Mouse (Mus musculus) monocyte, adult 2 months (primary cell): Measurements from ENCODE around the gene Adam12.

ENCODE experiments used
- DNase-seq, 2 experiments: peaks; one replicate each; pipeline ENCODE4 v3.0.0; 2022; ENCODE audit warnings: low spot score in 2 of 2, low read depth in 1 of 2

Adam12 gene

DNA sequence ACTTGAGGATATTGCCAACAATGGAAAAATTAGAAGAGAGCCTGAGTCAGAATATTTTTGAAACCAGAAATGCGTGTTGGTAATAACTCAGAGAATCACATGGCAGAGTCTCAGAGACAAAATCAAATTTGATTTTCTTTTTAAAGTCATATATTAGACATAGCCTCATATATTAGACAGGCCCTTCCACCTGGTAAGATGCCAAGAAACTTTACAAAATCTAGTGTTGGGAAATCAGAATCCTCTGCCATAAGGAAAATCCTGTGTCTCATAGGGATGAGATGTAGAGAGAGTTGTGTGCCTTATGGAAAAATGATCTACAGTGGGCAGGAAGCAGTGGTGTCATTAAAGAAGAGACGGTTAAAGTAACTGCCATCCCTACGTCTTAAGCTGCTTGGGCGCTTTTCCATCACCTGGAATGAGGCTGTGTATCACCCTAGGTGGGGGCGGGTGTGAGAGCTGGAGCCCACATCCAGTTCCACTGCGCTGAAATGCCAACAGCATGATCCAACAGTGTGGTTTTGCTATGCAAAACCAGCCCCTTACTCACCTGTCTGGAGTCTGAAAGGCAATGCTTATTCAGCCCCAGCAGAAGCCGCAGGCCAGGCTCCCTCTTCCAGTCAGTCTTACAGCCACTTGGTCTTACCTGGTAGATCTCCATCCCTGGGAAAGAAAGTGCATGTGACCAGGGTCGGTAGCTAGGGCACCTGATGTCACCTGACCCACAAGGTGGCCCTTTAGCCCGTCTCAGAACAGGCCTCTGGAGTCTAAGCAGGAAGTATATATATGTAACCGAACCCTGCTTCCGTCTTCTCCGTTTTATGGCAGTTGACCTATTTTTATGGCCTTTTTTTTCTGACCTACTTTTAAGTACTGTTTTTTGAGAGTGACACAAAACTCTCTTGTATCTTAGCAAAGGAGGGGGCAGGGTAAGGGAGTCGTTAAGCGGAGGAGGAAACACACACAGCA, at the start of gene Adam12:
Adam12 (minus strand) TSS at position 769 of the 969 bp plus-strand sequence.
- no peak for DNase-seq

DNA sequence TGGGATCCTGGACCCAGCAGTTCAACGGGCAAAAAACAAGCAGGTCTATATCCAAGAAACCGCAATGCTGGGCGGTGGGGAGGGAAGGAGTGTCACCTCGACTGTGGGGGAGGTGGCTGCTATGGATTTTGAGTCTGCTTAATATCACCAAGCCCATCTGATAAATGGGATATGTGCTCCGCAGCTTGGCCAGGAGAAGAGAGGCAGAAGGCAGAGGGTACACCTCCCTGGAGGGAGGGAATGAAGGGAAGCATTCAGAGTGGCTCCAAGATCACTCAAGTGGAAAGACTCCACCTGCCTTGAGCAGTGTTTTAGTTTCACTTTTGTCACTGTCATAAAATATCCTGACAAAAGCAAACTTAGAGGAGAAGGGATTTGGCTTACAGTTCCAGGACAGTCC, 41.0 kb upstream of the Adam12 start:
- no peak for DNase-seq

DNA sequence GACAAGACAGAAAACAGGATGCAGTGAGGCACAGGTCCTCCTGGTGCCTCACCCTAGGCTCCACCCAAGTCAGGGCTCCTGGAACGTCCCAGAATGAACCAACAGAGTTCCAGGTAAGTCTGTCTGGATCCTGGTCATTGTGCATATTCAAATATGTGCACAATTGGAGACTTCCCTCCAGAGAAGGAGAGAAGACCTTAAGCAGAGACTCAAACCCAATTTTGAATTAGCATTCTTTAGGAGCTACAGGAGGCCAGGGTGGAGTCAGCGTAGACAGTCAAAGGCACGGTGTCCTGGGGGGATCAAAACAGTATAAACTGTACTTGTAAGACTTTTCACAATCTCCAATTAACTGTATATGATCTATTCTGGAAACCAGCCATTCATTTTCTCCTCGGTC, 40.5 kb upstream of the Adam12 start:
- DNase-seq = no peak

DNA sequence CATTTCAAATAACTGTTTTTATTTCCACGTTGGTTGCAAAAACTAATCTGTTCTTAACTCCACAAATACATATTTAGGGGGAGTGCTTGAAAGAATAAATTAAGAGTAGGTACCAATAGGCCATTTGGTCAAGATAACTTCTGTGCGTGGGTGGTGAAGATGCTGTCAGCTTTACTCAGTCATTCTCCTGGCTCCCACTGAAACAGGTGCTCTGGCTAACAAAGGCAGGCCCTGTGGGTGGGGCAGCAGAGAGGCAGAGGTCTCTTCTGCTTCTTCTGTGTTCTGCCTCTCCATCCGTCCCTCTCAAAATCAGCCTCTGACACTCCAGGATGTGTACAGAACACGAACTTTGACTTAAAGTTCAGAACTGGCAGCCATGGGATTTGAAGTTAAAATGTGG, 33.8 kb upstream of the Adam12 start:
- no peak for DNase-seq

DNA sequence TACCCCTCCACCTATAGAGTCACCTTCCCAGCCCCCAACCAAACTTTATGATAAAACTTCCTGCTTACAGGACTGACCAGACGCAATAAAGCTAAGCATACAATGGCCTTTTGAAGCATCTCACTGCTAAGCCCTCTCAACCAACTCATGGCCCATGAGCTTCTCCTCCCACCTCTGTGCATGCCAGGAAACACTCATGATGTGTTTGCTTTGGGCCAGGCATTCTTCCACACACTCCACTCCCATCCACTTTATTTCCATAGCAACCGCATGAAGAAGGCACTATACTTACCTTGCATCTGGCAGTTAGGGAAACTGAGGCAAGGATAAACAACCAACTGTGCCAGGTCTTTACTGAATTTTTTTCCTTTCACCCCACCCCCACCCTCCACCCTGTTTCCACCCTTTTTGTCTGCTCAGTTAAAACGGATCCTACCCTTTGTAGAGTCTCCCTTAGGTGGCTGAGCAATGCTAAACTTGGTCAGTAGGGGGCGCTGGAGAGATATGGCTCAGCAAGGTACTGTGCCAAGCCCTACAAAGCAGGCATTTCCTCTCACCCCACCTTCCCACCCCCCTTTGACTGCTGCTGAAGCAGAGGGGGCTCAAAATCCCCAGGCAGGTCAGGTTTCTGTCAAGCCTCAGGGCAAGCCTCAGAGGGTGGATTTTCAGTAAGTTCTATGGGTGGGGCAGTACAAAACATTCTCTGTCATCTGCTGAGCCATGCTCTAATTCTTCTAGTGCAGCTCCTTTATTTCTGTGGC, 31.4 kb upstream of the Adam12 start:
- no peak for DNase-seq

DNA sequence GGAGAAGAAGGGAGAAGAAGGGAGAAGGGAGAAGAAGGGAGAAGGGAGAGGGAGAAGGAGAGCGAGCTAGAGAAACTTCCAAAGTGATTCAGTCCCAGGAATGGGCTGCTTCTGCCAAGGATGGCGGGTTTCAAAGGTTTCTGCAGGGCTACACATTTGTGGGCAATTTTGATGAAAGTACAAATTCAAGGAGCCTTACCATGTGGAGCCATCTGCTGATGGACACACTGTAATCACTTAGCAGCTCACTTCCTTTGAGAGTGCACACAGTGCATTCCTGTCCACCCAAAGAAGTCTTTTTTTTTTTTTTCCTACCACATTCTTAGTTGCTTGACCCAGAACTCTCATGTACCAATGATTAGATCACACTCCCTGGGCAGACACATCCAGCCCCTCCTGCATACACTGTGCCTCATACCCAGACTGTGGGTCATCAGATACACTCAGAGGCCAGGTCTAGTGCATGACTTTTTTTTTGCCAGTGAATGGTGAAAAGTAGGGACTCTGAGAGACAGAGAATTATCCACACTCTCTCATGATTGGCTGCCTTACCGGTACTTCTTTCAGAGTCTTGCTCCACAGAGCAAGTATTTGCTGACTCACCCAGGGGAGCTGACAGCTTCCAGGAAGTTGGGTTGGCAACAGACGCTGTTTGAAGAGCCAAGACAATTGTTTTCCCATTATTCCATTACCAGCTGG, 29.2 kb upstream of the Adam12 start:
- no peak for DNase-seq

DNA sequence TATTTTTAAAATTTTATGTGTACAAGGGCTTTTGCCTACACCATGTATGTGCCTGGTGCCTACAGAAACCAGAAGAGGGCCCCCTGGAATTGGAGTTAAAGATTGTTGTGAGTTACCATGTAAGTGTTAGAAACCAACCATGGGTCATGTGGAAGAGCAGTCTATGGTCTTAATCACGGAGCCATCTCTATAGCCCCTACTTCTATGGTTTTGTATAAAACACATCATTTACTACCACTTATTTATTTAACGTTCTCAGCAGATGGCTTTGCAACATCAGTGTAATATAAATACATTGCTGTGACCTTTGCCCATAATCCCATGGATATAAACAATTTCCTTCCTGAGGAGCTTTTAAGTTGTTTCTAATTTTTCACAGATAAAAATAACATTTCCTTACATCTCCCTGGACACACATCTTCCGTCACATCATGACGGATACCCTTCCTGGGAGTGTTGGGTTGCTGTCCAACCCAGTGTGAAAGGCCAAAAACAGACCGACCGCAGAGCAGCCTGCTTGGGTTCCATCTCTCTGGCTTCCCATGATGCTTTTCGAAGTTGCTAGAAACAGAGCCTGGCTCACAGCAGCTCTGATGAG, 18.4 kb upstream of the Adam12 start:
- no peak for DNase-seq

DNA sequence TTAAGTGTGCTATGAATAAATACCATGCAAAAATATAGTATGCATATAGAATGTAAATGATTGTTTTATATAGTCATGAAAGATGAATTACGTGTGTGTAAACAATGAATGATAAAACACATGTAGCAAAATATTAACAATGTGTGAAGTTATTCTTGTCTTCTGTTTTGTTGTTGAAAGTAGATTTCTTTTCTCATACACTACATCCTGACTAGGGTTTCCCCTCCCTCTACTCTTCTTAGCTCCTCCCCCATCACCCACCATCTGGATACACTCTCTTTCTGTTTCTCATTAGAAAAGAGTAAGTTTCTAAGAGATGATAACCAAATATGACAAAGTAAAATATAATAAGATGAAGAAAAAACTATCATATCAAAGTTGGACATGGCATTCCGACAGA, 16.1 kb upstream of the Adam12 start:
- DNase-seq = no peak

DNA sequence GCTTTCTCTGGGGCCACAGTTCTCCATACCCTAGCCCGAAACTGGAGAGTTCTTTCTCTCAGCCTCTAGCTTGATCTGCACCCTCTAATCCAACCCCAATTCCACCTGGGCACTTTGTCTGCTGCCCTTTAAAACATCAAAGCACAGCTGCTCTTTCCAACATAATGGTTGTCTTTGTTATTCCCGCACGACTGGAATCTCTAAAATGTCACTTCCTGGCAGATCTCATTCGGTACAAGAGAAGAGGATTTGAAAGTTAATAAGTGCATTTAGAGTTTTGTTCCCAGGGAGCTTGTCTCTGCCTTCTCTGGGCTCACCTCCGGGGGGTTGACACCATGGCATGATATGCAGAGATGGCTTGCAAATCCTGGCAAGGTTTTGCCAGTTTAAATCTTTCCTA, 14.7 kb upstream of the Adam12 start:
- no peak for DNase-seq

DNA sequence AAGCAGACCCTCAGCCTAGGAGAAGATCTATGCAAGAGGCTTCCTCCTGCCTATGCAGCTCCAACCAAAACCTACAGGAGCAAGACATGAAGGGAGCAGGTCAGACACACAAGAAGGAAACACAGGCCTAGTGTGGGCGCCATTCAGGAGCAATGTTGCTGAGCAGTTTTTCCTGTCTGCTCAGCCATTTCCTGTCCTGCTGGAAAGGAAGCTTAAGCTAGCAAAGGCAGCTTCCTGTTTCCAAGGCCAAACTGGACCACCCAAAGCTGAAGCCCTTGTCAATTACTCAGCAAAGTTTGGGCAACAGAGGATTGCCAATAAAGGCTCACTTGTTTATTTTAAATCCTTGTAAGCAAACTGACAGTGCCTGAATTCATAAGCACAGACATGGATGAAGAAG, 10.8 kb upstream of the Adam12 start:
- DNase-seq = no peak

DNA sequence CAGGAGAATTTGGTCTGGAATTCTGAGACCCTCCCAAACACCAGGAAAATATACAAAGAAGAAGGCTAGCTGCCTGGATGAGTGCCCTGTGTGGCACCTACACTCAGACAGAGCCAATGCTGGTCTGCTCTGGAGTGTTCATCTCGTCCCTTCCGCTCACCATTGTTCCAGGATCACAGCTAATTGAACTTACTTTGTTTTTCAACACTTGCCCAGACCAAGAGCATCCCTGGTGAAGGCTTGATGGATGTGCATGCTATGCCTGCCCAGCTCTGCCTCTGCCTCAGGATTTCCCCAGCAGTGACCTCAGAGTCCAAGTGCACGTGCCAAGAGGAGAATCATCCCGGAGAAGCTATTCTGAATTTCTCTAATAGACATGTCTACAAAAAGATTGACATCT, 9.3 kb upstream of the Adam12 start:
- DNase-seq = no peak

DNA sequence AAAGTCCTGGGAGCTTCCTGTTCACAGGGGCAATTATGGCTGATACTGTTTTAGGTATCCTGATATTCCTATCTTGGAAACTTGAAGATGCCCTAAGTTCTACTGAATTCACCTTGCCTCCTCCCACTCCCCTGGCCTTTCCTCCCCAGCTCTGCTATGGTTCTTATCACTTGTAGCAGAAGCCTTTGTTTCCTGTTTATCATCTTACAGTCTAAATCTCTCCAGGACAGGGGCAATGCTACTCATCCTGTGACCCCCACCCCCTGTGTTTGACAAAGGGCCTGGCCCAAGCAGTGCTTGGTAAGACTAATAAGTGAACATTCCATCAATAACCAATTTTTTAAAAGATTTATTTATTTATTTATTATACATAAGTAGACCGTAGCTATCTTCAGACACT, 8.6 kb upstream of the Adam12 start:
- DNase-seq = no peak

DNA sequence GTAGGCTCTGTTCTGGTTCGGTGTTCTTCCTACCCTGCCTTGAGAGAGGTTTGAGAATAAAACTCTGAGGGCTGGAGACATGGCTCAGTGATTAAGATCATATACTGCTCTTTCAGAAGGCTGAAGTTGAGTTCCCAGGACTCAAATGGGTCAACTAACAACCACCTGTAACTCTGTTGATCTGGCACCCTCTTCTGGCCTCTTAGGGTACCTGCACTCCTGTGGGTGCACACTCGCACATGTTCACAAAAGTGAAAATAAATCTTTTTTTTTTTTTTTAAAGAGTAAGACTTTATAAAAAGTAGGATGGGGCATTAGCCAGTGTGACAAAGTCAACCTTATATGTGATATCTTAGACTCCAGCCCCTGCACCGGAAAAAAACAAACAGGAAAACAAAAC, 6.9 kb upstream of the Adam12 start:
- DNase-seq = no peak

DNA sequence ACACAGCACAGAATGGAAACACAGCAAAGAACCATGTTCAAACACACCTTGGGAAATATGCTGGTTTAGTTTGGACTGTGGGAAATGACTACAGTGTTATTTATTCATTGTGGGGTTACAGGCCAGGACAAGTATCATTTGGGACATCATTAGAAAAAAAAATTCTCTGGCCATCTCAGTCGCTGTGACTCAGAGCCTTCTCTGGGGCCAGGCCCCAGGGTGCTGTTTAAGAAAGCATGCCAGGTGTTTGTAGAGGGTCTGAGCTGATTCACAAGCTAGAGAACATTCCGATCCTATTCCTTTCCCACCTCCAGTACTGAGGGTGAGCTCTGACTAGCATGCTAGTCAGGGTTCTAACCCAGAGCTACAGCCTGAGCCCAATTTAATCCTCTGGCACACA, 5.4 kb upstream of the Adam12 start:
- no peak for DNase-seq

DNA sequence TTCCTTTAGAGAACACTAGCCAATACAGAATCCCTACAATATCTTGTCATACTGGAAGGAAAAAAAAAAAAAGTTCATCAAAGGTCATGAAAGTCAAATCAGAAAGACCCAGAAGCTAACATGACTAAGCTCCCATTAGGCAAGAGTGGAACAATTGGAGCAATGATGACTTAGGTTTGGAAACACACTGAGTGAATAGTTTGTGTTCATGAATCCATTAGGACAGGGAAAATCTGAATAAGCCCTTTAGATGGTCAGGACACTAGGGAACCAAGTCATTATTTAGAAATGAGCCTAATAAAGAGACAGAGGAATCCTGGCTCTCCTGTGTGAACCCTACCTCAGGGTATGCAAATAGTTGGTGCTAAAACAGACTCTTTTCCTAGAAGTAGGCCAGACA, 4.8 kb upstream of the Adam12 start:
- DNase-seq = no peak

DNA sequence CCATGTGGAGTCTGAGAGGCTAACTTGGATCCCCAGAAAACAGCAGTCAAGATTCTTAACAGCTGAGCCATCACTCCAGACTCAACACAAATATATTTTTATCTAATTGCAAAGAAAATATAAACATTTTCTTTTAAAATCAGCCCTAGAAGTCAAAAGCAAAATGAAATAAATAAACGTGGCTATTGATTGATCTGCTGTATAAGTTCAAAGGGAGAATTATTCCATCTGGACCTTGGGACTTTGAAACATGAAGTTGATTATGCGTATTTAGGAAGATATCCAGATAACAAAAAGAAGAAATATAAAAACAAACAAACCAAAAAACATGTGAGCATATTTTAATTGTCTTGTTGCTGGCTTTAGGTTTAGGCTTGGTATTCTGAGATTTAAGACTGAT, 3.6 kb upstream of the Adam12 start:
- DNase-seq = no peak

DNA sequence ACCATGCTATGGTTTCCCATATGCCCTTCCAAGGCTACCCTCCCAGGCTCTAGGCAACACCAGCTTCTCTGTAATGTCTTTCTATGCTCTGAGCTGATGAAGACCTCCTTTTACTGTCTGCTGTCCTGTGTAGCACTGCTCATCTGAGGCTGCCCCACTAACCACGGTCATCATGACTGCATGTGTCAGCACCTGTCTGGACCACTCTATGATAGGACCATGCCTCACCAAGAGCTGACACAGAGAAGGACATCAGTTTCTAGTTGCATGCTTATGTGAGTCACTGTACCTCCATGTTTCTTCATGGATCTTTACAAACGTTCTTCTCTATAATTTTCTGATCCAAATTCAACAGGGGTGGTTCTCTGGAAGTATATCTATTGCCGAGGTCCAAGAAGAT, 1.2 kb downstream of the Adam12 start:
- no peak for DNase-seq

DNA sequence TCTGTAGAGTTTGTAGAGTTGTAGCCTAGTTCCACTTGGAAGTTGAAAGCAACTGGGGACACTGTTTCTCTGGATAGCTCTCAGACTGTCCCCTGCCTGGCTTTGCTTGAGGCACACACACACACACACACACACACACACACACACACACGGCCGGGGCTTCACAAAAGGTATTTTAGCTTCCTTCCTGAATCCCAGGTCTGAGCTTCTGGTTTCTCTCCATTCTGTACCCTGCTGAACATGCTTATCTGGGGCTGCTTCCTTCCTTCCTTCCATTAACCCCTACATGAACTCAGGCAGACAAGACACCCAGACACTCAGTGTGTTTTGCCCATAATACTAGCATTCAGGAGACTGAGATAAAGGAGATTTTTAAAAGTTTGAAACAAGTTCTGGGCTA, 2.0 kb downstream of the Adam12 start:
- no peak for DNase-seq

DNA sequence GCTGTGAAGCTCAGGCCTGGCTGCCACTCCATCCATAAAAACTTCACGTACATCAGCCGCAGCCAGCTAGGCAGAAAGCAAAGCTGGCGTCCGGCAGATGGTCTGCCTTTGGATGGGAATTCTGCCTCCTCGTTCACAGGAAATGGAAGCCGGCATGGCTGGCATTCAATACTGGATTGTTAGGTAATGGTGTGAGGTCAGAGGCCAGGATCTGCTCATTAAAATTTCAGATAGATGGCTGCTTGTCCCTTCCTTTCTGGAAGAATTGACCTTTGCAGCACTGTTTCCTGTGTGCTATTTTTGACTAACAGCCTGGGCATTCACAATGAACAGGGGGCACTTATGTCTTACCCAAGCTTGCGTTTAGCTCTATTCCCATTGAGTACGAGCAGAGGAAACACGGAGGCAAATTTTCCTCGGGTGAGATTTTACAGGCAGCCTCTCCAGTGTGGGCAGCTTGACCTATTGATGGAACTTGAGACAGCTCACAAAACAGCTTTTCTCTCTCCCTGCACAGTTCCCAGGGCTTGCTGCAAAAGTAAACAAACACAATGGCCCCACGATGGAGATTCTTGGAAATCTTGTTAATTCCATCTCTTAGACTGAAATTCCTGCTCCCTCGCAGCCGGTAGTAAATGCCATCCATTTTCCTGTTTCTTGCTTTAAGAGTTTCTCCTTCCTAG, 4.0 kb downstream of the Adam12 start:
- DNase-seq = no peak

DNA sequence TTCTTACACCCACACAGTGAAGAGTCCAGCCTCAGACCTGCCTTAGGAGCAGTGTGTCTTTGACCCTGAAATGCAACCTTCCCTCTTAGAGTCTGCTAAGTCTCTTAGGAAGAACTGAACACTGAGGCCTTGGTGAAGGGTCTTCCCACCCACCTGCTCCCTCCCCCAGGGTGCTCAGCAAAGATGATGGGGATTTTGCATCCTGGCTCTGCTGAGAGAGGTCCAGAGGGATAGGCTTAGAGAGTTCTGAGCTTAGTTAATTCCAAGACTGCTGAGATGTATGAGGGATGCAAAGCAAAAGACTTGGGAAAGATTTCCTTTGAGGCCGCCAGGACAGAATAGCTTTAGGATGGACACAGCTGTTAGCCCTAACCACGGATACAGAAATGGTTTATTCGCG, 4.8 kb downstream of the Adam12 start:
- DNase-seq = no peak

DNA sequence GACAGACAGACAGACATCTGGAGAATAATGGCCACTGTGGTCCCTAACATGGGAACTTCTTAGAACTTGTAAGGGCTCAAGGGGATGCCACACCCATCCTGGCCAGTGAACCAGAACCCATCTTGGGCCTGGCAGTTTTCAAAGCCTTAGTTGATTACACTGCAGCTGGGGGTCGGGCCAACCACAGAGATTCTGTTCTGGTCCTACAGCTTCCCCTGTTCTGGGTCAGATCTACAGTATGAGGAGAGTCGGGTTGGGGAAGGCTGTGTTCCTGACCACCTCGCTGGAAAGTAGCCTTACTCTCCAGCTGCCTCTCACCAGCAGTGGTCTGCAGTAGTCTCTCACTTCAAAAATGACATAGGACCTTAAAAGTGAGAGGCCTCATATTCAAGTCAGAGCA, 5.7 kb downstream of the Adam12 start:
- no peak for DNase-seq
